Mouse (Mus musculus): ENCODE measurements around the gene Otx2. TPM values are rescaled to one million over a fixed set of nuclear protein-coding genes. Genes with fewer than 3 reads are reported as not detected.

Gene Otx2
- 21.9 and 36.3 TPM in 2 replicates for polyA plus RNA-seq (2015; fragmentation: Nextera tagmentation; extraction: Ambion mirVana)

GRCm38 (mm10) chr14:48673541-48673940, at the start of gene Otx2:
Otx2 (minus strand) TSS chr14:48673819.
- Histone ChIP-seq H3K9me3 (no peaks in the 10 kb centered on the region), H3K9ac (no peak within 1 kb of the TSS), H3K27me3 (peaks cover 86% of the 10 kb centered on the region), H3K27ac (replicated peaks) (no peak within 1 kb of the TSS), H3K4me2 (peak within 1 kb of the TSS; percentile 42), H3K4me1 (replicated peaks) (peaks cover 11% of the 10 kb centered on the region; the same call in 1 of the 2 replicates), H3K36me3 (no peaks in the 10 kb centered on the region), H3K4me3 (peak within 1 kb of the TSS; percentile 14; the same call in 1 of the 2 replicates)
- peak; percentile 51; the same call in 1 of the 2 replicates for ATAC-seq (ENCODE audit: low FRiP score, low read depth)
- WGBS: 2% methylated on average over 27 of the region's 27 CpGs

GRCm38 (mm10) chr14:48722763-48723162, 49.1 kb upstream of the Otx2 start:
- 35% methylated on average over 4 of the region's 4 CpGs for WGBS
- no peaks in the 10 kb centered on the region for H3K27me3 ChIP-seq
- ATAC-seq (ENCODE audit: low FRiP score, low read depth): no peak

GRCm38 (mm10) chr14:48719296-48719695, 45.7 kb upstream of the Otx2 start:
- H3K36me3 ChIP-seq: no peaks in the 10 kb centered on the region
- no peaks in the 10 kb centered on the region for H3K27me3 ChIP-seq
- H3K9ac ChIP-seq: no peak overlapping the region
- H3K4me3 ChIP-seq: no peak overlapping the region
- H3K9me3 ChIP-seq: no peaks in the 10 kb centered on the region
- no peak overlapping the region for H3K27ac ChIP-seq (replicated peaks)
- no peak overlapping the region for H3K4me2 ChIP-seq
- no peak for ATAC-seq (ENCODE audit: low FRiP score, low read depth)
- H3K4me1 ChIP-seq (replicated peaks): no peaks in the 10 kb centered on the region
- 83% methylated on average over 3 of the region's 3 CpGs for WGBS

More at GRCm38 (mm10) chr14:48722763-48723162, 49.1 kb upstream of the Otx2 start:
- H3K4me1 ChIP-seq (replicated peaks): no peaks in the 10 kb centered on the region
- no peak overlapping the region for H3K27ac ChIP-seq (replicated peaks)
- no peak overlapping the region for H3K4me3 ChIP-seq
- no peak overlapping the region for H3K4me2 ChIP-seq
- H3K9ac ChIP-seq: no peak overlapping the region
- H3K9me3 ChIP-seq: no peaks in the 10 kb centered on the region
- no peaks in the 10 kb centered on the region for H3K36me3 ChIP-seq

GRCm38 (mm10) chr14:48717632-48718279, 44.1 kb upstream of the Otx2 start:
- no peaks in the 10 kb centered on the region for H3K9me3 ChIP-seq
- no peak overlapping the region for H3K9ac ChIP-seq
- H3K36me3 ChIP-seq: no peaks in the 10 kb centered on the region
- H3K27ac ChIP-seq (replicated peaks): no peak overlapping the region
- H3K4me2 ChIP-seq: no peak overlapping the region
- no peaks in the 10 kb centered on the region for H3K27me3 ChIP-seq
- 82% methylated on average over 8 of the region's 8 CpGs for WGBS
- no peak for ATAC-seq (ENCODE audit: low FRiP score, low read depth)
- no peaks in the 10 kb centered on the region for H3K4me1 ChIP-seq (replicated peaks)
- no peak overlapping the region for H3K4me3 ChIP-seq

GRCm38 (mm10) chr14:48716456-48716855, 42.8 kb upstream of the Otx2 start:
- no peak for ATAC-seq (ENCODE audit: low FRiP score, low read depth)
- H3K4me1 ChIP-seq (replicated peaks): no peaks in the 10 kb centered on the region
- no peaks in the 10 kb centered on the region for H3K27me3 ChIP-seq
- H3K4me2 ChIP-seq: no peak overlapping the region
- no peak overlapping the region for H3K27ac ChIP-seq (replicated peaks)
- no peak overlapping the region for H3K4me3 ChIP-seq
- H3K9me3 ChIP-seq: no peaks in the 10 kb centered on the region
- no peak overlapping the region for H3K9ac ChIP-seq
- no peaks in the 10 kb centered on the region for H3K36me3 ChIP-seq
- WGBS: 91% methylated on average over 4 of the region's 4 CpGs

GRCm38 (mm10) chr14:48710871-48711370, 37.3 kb upstream of the Otx2 start:
- Histone ChIP-seq H3K4me2 (peak overlapping the region; percentile 48; the same call in 1 of the 2 replicates), H3K36me3 (no peaks in the 10 kb centered on the region), H3K9ac (no peak overlapping the region), H3K4me3 (no peak overlapping the region), H3K27ac (replicated peaks) (peak overlapping the region; percentile 67; the same call in 1 of the 2 replicates), H3K9me3 (no peaks in the 10 kb centered on the region), H3K27me3 (peaks cover 33% of the 10 kb centered on the region), H3K4me1 (replicated peaks) (peaks cover 19% of the 10 kb centered on the region)
- ATAC-seq (ENCODE audit: low FRiP score, low read depth): peak; percentile 71; the same call in 1 of the 2 replicates
- 60% methylated on average over 13 of the region's 13 CpGs for WGBS

- H3K9ac ChIP-seq: no peak overlapping the region
- 25% methylated on average over 11 of the region's 11 CpGs for WGBS
- H3K9me3 ChIP-seq: no peaks in the 10 kb centered on the region
- no peak overlapping the region for H3K4me3 ChIP-seq
- peaks cover 38% of the 10 kb centered on the region for H3K27me3 ChIP-seq
- H3K4me1 ChIP-seq (replicated peaks): peaks cover 19% of the 10 kb centered on the region
- H3K27ac ChIP-seq (replicated peaks): peak overlapping the region; percentile 67
- ATAC-seq (ENCODE audit: low FRiP score, low read depth): peak; percentile 54; the same call in 1 of the 2 replicates
- peak overlapping the region; percentile 48 for H3K4me2 ChIP-seq
- H3K36me3 ChIP-seq: no peaks in the 10 kb centered on the region
Observed at GRCm38 (mm10) chr14:48710062-48710870, 36.6 kb upstream of the Otx2 start.

- Histone ChIP-seq H3K9ac (no peak overlapping the region), H3K27me3 (peaks cover 39% of the 10 kb centered on the region), H3K4me1 (replicated peaks) (peaks cover 19% of the 10 kb centered on the region), H3K36me3 (no peaks in the 10 kb centered on the region), H3K4me3 (peak overlapping the region; percentile 23), H3K27ac (replicated peaks) (no peak overlapping the region), H3K9me3 (no peaks in the 10 kb centered on the region), H3K4me2 (peak overlapping the region; percentile 48)
- under 1% methylated on average over 20 of the region's 20 CpGs for WGBS
- peak; percentile 84 for ATAC-seq (ENCODE audit: low FRiP score, low read depth)
Observed at GRCm38 (mm10) chr14:48709371-48710061, 35.9 kb upstream of the Otx2 start.

- Histone ChIP-seq H3K9me3 (no peaks in the 10 kb centered on the region), H3K27ac (replicated peaks) (no peak overlapping the region), H3K4me3 (no peak overlapping the region), H3K36me3 (no peaks in the 10 kb centered on the region), H3K27me3 (peaks cover 39% of the 10 kb centered on the region), H3K4me2 (no peak overlapping the region), H3K9ac (no peak overlapping the region), H3K4me1 (replicated peaks) (peaks cover 19% of the 10 kb centered on the region)
- ATAC-seq (ENCODE audit: low FRiP score, low read depth): no peak
- 6% methylated on average over 6 of the region's 6 CpGs for WGBS
Observed at GRCm38 (mm10) chr14:48707844-48708383, 34.3 kb upstream of the Otx2 start.

- no peak overlapping the region for H3K4me2 ChIP-seq
- H3K36me3 ChIP-seq: no peaks in the 10 kb centered on the region
- no peak for ATAC-seq (ENCODE audit: low FRiP score, low read depth)
- H3K9ac ChIP-seq: no peak overlapping the region
- WGBS: 55% methylated on average over 5 of the region's 5 CpGs
- no peaks in the 10 kb centered on the region for H3K9me3 ChIP-seq
- no peak overlapping the region for H3K4me3 ChIP-seq
- H3K27ac ChIP-seq (replicated peaks): no peak overlapping the region
- peaks cover 19% of the 10 kb centered on the region for H3K4me1 ChIP-seq (replicated peaks)
- peaks cover 39% of the 10 kb centered on the region for H3K27me3 ChIP-seq
Observed at GRCm38 (mm10) chr14:48707391-48707790, 33.8 kb upstream of the Otx2 start.

GRCm38 (mm10) chr14:48700790-48701370, 27.3 kb upstream of the Otx2 start:
- Histone ChIP-seq H3K4me2 (no peak overlapping the region), H3K36me3 (no peaks in the 10 kb centered on the region), H3K27me3 (peaks cover 9% of the 10 kb centered on the region; the same call in 1 of the 2 replicates), H3K9ac (no peak overlapping the region), H3K9me3 (no peaks in the 10 kb centered on the region), H3K27ac (replicated peaks) (no peak overlapping the region), H3K4me1 (replicated peaks) (no peaks in the 10 kb centered on the region), H3K4me3 (no peak overlapping the region)
- WGBS: 25% methylated on average over 8 of the region's 8 CpGs
- ATAC-seq (ENCODE audit: low FRiP score, low read depth): no peak

Data from hindbrain, embryonic 15.5 days (tissue).